Mouse (Mus musculus): Measurements from ENCODE around the gene Ldlrad1. TPM values are rescaled to one million over a fixed set of nuclear protein-coding genes. Genes with fewer than 3 reads are reported as not detected.

The Ldlrad1 gene
- polyA plus RNA-seq, 1 experiment = not detected

DNA sequence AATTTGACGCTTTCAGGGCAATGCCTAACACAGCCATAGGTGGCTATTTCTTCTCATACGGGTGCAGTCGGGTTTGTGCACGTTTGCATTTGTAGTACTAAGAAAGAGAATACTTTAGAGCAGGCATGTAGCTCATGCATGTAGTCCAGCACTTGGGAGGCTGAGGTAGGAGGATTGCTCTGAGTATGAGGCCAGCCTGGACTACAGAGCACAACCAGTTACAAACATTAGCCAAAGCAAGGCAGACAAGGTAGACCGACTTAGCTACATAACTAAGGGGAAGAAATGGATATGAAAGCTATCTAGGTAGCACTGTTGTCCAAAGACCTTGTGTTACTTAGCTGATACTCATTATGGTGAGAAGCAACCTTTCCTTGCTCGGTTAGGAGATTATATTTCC, 27.1 kb upstream of the Ldlrad1 start:
- TF ChIP-seq POLR2A (IDR thresholded peaks at IDR 0.05; ENCODE audit: borderline replicate concordance, extremely low read depth, insufficient read depth, insufficient read length, poor library complexity, severe bottlenecking) = no peak
- no peak for TF ChIP-seq CTCF (IDR thresholded peaks at IDR 0.05; ENCODE audit: borderline replicate concordance, extremely low read depth, insufficient read depth, insufficient read length)
- no peak for DNase-seq (ENCODE audit: low read depth)

DNA sequence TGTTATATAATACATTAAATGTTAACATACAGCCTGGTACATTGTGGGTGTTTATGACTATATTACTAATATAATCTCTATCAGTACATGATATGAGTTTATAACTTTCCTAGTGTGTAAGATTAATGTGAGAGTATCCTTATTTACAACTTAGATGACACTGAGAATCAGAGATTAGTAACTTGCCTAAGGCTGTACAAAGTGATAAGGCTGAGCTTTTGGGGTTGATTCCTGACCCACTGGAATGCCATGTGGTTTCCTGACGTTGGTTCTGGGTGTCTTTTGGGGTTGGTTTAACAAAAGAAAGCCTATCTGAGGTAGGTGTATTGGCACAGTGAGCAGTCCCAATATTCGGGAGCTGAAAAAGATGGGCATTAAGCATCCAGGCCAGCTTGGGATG, 26.2 kb upstream of the Ldlrad1 start:
- no peak for DNase-seq (ENCODE audit: low read depth)
- TF ChIP-seq POLR2A (IDR thresholded peaks at IDR 0.05; ENCODE audit: borderline replicate concordance, extremely low read depth, insufficient read depth, insufficient read length, poor library complexity, severe bottlenecking) = no peak
- TF ChIP-seq CTCF (IDR thresholded peaks at IDR 0.05; ENCODE audit: borderline replicate concordance, extremely low read depth, insufficient read depth, insufficient read length) = no peak

DNA sequence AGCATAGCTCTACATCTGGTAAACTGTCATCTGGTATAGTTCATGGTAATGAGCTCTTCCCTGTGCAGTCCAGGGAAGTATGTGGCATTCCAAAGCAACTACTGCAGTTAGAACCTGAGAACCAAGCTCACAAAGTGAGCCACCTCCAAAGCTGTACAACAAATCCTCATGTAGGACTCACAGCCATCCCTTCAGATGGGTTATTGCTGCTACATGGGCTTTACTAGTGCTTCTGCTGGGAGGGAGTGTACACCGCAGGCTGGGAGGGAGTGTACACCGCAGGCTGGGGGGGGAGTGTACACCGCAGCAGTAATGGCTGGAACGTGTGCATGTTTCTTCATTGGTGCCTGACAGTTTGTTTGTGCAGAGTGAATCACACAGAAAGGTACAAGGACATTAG, 25.8 kb upstream of the Ldlrad1 start:
- TF ChIP-seq POLR2A (IDR thresholded peaks at IDR 0.05; ENCODE audit: borderline replicate concordance, extremely low read depth, insufficient read depth, insufficient read length, poor library complexity, severe bottlenecking) (no peak), CTCF (IDR thresholded peaks at IDR 0.05; ENCODE audit: borderline replicate concordance, extremely low read depth, insufficient read depth, insufficient read length) (no peak)
- no peak for DNase-seq (ENCODE audit: low read depth)

DNA sequence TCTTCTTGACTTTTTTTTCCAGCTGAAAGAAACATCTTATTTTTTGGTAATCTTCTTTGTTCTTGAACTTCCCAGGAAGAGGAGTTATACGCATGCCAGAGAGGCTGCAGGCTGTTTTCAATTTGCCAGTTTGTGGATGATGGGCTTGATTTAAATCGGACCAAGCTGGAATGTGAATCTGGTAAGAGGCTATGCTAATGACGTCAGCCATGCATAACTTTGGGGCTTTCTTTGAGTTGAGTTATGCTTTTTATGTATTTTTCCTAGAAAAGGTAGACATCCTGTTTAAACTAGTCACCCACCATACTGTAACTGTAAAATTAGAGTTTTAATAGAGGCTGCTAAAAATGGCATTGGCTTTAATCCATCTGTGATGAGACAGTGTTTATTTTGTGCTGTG, 23.3 kb upstream of the Ldlrad1 start:
- DNase-seq (ENCODE audit: low read depth) = no peak
- no peak for TF ChIP-seq CTCF (IDR thresholded peaks at IDR 0.05; ENCODE audit: borderline replicate concordance, extremely low read depth, insufficient read depth, insufficient read length)
- no peak for TF ChIP-seq POLR2A (IDR thresholded peaks at IDR 0.05; ENCODE audit: borderline replicate concordance, extremely low read depth, insufficient read depth, insufficient read length, poor library complexity, severe bottlenecking)

DNA sequence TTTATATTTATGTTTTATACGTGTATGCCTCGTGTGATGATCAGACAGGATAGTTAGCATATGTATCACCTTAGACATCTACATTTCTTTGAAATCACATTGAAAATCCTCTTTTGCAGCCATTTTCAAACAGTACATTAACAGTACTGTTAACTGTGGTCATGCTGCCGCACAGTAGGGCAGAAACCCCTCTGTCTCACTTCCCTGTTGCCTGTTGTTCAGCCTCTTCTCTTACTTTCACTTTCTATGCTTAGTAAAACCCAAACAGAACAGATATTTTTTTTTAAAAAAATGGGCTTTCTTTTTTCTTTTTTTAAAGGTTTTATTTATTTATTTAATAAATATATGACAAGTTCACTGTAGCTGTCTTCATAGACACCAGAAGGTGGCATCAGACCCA, 15.1 kb upstream of the Ldlrad1 start:
- TF ChIP-seq POLR2A (IDR thresholded peaks at IDR 0.05; ENCODE audit: borderline replicate concordance, extremely low read depth, insufficient read depth, insufficient read length, poor library complexity, severe bottlenecking) (no peak), CTCF (IDR thresholded peaks at IDR 0.05; ENCODE audit: borderline replicate concordance, extremely low read depth, insufficient read depth, insufficient read length) (no peak)
- no peak for DNase-seq (ENCODE audit: low read depth)

DNA sequence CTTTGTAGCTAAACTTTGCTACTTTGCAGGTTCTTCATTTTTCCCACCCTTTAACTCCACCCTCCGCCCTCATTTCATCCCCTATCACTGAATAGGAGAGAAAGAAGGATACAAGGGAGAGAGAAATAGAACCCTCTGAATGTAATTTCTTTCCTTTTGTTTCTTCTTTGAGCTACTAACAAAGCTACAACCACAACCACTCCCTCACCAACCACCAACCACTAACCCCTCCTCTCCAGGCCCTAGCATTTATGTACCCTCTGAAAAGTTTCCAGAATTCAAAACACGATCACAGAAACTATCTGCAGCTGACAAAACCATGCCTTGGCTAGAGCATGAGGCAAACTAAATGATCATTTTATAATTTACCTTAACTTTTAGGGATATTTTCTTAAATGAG, 12.5 kb upstream of the Ldlrad1 start:
- no peak for DNase-seq (ENCODE audit: low read depth)
- no peak for TF ChIP-seq POLR2A (IDR thresholded peaks at IDR 0.05; ENCODE audit: borderline replicate concordance, extremely low read depth, insufficient read depth, insufficient read length, poor library complexity, severe bottlenecking)
- TF ChIP-seq CTCF (IDR thresholded peaks at IDR 0.05; ENCODE audit: borderline replicate concordance, extremely low read depth, insufficient read depth, insufficient read length) = no peak

DNA sequence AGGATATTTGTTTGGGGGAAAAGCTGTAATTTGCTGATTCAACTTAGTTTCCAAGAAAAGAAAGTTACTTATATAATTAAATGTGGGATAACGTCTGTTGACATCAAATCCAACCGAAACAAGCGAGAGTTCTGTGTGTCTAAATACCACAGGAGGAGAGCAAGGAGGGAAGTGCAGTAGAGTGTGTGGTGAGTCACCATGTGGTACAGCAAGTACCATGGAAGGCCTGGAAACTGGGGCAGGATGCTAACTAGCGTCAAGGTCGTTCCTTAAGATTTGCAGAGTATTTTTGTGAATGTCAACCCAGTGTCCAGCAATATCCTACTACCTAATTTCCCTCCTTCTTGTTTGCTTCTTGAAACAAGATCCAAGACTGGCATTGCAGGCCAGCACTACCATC, 10.9 kb upstream of the Ldlrad1 start:
- TF ChIP-seq POLR2A (IDR thresholded peaks at IDR 0.05; ENCODE audit: borderline replicate concordance, extremely low read depth, insufficient read depth, insufficient read length, poor library complexity, severe bottlenecking) = no peak
- no peak for TF ChIP-seq CTCF (IDR thresholded peaks at IDR 0.05; ENCODE audit: borderline replicate concordance, extremely low read depth, insufficient read depth, insufficient read length)
- no peak for DNase-seq (ENCODE audit: low read depth)

DNA sequence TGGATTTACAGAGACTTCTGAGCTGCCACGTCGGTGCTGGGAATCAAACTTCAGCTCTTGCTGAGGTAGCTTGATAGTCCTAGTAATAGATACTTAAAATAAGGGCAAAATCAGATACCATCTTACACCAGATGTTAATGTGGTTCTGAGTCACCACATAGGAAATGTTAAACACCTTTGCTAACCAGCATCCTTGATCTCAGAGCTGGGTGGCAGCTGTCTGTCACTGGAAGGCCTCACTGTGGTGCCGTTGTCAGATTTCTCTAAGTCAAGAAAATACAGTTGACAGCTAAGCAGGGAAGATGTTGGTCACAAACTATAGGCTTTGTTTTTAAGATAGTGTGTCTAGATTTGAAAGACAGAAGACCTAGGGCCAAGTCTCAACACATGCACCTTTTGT, 7.2 kb upstream of the Ldlrad1 start:
- TF ChIP-seq POLR2A (IDR thresholded peaks at IDR 0.05; ENCODE audit: borderline replicate concordance, extremely low read depth, insufficient read depth, insufficient read length, poor library complexity, severe bottlenecking) = no peak
- no peak for TF ChIP-seq CTCF (IDR thresholded peaks at IDR 0.05; ENCODE audit: borderline replicate concordance, extremely low read depth, insufficient read depth, insufficient read length)
- no peak for DNase-seq (ENCODE audit: low read depth)

DNA sequence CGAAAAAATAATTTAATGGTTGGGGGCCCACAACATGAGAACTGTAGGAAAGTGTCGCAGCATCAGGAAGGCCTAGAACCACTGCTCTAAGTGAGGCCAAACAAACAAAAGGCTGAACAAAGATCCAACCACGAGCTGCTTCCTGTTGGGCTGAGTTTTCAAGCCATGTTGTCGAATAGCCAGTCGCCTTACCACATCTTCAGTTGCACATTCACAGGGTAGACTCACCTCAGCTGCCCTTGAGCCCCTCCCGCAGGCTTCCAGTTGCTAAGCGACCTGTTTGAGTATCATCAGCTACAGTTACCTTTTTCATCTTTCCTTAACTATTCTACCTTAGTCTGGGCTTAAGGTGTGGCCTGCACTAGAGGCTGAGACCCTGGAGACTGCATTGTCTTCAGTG, 6.0 kb upstream of the Ldlrad1 start:
- TF ChIP-seq CTCF (IDR thresholded peaks at IDR 0.05; ENCODE audit: borderline replicate concordance, extremely low read depth, insufficient read depth, insufficient read length) (no peak), POLR2A (IDR thresholded peaks at IDR 0.05; ENCODE audit: borderline replicate concordance, extremely low read depth, insufficient read depth, insufficient read length, poor library complexity, severe bottlenecking) (no peak)
- DNase-seq (ENCODE audit: low read depth) = no peak

DNA sequence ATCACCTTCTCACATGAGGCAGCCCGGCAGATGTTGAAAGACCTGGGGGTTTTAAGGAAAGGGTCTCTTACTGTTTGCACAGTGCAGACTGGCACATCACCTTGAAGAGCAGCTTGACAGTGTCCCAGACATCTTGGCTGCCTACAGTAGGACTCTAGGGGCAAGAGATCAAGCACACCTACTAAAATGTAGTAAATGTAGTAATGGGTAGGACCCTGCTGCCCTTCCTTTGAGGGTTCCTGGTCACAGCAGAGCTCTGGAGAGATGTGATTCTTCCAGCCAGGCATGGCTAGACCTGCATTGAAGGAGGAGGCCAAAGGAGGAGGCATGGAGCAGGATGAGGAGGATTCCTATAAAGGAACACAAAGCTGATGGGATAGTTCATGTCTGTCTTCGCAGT, 2.0 kb upstream of the Ldlrad1 start:
- DNase-seq (ENCODE audit: low read depth) = no peak
- TF ChIP-seq POLR2A (IDR thresholded peaks at IDR 0.05; ENCODE audit: borderline replicate concordance, extremely low read depth, insufficient read depth, insufficient read length, poor library complexity, severe bottlenecking) (no peak), CTCF (IDR thresholded peaks at IDR 0.05; ENCODE audit: borderline replicate concordance, extremely low read depth, insufficient read depth, insufficient read length) (no peak)

DNA sequence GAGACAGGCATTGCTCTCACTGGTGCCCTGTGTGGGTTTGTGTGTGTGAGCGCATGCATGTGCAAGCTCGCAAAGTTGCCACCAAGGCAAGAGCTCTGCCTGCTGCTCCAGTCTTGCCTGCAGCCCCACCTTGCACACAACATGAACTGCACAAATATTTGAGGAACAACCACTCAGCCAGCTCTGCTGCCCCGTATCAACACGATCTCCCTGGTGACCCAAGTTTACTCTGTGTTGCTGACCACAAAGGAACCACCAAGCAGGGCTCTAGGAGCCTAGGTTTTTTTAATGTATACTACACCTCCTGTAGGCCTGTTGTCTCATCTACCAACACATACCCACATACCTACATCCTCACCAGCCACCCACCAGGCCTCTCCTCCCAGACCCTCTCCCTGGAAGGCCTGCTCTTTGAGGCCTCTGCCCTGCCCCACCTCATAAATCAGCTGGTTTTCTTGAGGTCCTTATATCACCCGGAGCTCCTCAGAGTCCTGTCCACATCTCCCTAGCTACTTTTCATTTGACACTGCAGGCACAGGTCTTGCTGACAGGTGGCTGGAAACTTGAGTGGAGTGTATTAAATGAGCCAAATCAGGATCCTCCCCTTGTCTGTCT, 1.6 kb downstream of the Ldlrad1 start:
- no peak for TF ChIP-seq POLR2A (IDR thresholded peaks at IDR 0.05; ENCODE audit: borderline replicate concordance, extremely low read depth, insufficient read depth, insufficient read length, poor library complexity, severe bottlenecking)
- no peak for TF ChIP-seq CTCF (IDR thresholded peaks at IDR 0.05; ENCODE audit: borderline replicate concordance, extremely low read depth, insufficient read depth, insufficient read length)
- DNase-seq (ENCODE audit: low read depth) = no peak

DNA sequence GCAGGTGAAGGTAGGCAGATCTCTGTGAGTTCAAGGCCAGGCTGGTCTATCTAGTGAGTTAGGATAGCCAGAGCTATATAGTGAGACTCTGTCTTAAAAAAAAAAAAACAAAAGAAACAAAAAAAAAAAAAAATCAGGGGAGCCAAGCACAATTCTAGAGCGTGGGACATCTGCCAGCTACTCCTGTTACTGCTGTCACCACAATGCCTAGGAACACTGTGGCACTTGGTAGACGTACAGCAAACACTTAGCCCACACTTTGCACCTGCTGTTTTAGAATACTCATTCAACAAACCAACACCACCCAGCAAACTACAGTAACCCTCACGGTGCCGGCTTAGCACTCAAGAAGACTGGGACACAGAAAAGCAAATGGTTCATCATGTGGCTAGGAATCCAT, 2.5 kb downstream of the Ldlrad1 start:
- peak; percentile 23 for DNase-seq (ENCODE audit: low read depth)
- TF ChIP-seq POLR2A (IDR thresholded peaks at IDR 0.05; ENCODE audit: borderline replicate concordance, extremely low read depth, insufficient read depth, insufficient read length, poor library complexity, severe bottlenecking) = no peak
- no peak for TF ChIP-seq CTCF (IDR thresholded peaks at IDR 0.05; ENCODE audit: borderline replicate concordance, extremely low read depth, insufficient read depth, insufficient read length)
